Mouse (Mus musculus): ENCODE data around the gene Ccs. TPM values are rescaled to one million over a fixed set of nuclear protein-coding genes. Genes with fewer than 3 reads are reported as not detected.
"Not testable (repeated sequence)": the region's sequence is repeated elsewhere in the genome, so short reads cannot be mapped to it uniquely, and the experiment has no call there.

The Ccs gene
- total RNA-seq, 4 experiments from 2014 or later = 22.2 to 32.1 (median 28.6) TPM

DNA sequence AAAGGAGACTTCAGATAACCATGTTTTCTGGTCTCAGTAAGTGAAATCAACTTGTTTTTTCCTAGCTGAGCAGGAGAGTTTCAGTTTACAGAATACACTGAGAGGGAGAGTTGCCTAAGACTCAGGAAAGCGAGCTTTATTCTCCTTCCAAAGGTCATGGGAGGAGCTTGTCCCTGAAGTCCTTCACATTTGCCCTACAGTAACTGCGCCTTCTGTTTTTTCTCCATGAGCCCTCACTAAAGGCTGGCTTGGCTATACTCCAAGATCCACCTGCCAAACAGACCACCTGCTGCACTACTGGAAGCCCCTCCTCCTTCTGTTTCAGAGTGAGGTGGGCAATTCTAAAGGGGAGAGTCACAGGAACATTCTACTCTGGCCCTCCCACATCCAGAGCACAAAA lies 3.0 kb downstream of the Ccs start:
- DNase-seq (ENCODE audit: low spot score) = no peak

DNA sequence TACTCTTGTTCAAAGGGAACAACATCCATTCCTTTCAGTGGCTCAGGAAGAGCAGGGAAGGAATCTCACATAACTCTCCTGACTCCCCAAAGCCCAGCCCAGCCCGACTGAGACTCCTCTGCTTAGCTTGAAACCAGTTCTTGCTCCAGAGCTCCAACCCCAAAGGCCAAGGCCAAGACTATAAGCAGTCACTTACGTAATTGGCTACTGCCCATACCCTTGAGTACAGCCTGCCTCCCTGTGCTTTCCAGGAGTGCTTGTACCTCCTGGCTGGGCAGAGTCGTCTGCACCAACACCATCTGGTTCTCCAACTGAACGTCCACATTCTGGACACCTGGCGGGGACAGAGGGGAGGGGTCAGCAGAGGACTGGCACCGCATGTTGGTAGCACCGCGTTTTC lies 5.2 kb downstream of the Ccs start:
- no peak for DNase-seq (ENCODE audit: low spot score)

DNA sequence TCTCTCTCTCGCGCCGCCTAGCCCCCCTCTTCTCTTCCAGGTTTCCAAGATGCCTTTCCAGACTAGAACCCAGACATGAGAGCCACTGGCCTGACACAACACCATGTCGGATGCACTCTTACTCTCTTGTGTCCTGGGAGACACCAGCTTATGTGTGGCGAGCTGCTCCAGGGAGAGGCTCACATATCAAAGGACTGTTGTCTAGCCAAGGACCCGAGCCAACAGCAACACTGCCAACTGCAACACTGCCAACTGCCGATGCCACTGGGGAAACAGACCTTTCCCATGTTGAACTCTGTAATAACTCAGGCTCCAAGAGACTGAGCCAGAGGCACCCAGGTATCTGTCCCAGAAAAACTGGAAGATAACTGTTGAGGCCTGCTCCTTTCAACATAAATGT lies 10.0 kb downstream of the Ccs start:
- DNase-seq (ENCODE audit: low spot score) = peak; percentile 69

DNA sequence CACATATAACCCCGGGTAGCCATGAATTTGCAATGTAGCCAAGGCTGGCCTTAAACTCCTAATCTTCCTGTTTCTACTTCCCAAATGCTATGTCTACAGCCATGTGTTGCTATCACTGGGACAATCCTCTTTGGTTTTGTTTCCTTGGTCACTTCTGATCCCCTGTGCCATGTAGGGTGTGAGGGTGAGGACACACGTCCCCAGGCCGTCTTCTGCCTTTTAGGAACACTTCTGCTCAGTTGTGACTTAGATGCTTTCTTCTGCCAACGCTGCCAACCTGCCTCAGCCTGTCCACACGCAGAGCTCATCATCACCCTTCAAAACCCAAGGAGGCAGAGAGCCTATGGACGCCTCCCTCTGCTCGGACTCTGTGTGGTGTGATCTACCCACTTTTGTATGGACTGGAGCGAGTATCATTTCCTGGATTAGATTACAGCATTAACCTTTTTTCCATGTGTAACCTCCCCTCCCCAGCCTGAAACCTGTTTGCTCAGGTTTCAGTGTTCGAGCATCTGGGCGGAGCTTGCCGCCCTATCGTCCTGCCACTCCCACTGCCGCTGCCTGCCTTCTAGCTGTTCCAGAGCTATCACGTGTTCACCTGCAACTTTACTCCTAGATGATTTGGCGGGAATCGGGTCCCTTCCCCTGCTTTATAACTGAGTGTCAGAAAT lies 10.6 kb downstream of the Ccs start:
- no peak for DNase-seq (ENCODE audit: low spot score)

DNA sequence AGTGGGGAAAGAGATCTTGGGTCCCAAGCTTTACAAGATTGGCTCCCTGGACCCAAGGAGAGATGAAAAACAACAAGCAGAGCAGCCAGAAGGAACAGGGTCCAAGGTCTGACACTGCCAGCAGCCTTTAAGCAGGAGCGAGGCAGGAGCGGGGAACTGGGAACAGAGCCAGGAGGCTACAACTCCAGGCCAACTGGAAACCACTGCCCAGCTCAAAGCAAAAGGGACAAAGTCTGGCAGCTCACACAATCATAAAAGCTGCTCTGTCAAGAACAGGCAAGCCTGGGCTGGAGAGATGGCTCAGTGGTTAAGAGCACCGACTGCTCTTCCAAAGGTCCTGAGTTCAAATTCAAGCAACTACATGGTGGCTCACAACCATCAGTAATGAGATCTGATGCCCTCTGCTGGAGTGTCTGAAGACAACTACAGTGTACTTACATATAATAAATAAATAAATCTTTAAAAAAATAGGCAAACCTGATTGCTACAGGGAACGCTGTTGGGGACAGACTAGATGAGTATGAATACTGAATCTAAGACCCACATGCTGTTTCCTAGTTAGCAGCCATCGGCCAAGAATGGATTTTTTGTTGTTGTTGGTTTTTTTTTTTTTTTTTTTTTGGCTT lies 18.3 kb downstream of the Ccs start:
- peak; percentile 78 for DNase-seq (ENCODE audit: low spot score)

DNA sequence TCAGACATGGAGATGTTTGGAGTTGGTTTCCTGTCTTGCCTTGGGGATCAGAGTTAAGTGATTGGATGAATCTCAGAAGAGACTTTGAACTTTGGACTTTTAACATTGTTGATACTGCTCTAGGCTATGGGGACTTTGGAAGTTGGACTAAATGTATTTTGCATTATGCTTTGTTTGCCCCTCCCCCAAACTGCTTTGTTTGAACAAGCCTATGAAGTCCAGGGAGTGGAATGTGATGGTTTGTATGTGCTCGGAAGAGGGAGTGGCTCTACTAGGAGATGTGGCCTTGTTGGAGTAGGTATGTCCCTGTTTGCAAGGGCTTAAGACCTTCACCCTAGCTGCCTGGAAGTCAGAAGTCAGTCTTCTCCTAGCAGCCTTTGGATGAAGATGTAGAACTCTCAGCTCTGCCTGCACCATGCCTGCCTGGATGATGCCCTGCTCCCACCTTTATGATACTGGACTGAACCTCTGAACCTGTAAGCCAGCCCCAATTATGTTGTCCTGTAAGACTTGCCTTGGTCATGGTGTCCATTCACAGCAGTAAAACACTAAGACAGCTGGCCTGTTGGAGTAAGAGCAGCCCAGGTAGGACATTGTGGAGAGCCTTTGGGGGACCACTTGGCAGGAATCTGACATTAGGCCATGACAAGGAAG lies 21.8 kb downstream of the Ccs start:
- no peak for DNase-seq (ENCODE audit: low spot score)

DNA sequence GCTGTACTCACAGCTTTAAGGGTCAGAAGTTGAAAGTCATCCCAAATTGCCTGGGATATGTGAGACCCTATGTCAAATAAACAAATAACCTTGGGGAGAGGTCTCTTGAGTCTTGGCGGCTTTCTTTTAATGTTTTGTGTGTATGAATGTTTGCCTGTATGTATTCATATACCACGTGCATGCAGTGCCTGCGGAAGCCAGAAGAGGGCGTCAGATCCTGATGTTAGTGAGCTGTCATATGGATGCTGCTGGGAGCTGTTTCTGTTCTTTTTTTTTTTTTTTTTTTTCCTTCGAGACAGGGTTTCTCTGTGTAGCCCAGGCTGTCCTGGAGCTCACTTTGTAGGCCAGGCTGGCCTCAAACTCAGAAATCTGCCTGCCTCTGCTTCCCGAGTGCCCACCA lies 26.1 kb downstream of the Ccs start:
- DNase-seq (ENCODE audit: low spot score) = no peak

DNA sequence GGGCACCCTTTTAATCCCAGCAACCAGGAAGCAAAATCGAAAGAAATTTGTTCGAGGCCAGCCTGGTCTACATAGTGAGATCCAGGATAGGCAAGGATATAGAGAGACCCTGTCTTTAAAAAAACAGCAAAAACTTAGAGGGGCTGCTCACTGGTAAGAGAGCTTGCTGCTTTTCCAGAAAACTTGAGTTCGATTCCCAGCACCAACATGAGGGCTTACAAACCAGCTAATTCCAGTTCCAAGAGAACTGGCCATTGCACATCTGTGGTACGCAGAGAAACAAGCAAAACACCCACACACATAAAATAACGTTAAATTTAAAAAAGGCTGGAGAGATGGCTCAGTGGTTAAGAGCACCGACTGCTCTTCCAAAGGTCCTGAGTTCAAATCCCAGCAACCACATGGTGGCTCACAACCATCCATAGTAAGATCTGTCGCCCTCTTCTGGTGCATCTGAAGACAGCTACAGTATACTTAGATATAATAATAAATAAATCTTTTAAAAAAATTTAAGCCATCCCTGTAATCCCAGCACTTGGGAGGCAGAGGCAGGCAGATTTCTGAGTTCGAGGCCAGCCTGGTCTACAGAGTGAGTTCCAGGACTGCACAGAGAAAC lies 26.7 kb downstream of the Ccs start:
- not testable (repeated sequence) for DNase-seq (ENCODE audit: low spot score)

DNA sequence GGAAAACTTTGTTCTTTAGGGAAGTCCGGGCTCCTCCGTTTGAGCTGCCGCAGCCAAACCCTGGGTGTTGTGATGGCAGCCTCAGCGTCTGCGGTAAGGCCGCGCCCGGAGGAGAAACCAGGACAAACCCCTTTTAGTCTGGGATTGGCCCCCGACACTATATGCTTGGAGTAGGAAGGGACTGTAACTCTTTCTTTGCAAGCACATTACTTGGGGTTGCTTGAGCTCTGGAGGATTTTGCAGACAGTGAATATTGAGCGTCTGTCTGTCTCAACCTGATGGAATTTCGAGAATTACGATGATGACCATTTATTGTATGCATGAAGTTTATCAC lies 27.3 kb downstream of the Ccs start:
- no peak for DNase-seq (ENCODE audit: low spot score)

DNA sequence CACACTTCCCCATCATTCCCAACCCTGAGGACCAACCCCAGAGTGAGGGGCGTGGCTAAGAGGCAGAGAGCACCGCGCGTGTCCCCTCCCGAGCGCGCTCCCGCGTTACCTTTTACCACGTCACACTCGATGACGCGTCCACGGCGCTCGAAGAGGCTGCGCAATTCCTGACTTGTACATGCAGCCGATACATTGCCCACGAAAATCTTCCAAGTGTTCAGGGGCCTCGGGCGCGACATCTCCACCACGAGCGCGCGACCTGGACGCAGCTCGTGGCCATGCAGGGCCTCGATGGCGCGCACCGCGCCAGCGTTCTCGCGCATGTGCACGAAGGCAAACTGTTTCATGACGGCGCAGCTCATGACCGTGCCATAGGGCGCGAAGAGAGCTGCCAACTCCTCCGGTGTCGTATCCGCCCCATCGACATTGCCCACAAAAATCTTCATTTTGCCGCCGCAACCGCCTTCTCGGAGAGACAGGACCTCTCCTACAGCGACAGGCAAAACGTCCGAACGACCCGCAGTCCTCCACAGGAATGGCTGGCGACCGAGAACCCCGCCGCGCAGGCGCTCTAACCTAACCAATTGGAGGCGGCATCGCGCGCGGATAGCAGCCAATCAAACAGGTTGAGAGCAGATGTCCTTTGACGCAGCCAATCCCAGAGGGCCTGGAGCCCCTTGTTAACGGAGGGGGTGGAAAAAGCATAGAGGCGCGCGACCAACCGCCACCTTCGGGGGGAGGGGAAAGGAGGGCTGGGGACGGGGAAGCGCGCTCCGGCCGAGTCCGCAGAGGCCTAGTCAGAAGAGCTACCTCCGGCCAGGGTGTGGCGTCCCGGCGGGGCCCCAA lies 27.8 kb downstream of the Ccs start, which contains the start of the genes Gm21992 and Rbm14:
Gene Gm21992 (minus strand): TSS at position 550 of the 846 bp plus-strand sequence.
Gene Rbm14 (minus strand): TSS at position 572 of the 846 bp plus-strand sequence.
- peak; percentile 99 for DNase-seq (ENCODE audit: low spot score)

DNA sequence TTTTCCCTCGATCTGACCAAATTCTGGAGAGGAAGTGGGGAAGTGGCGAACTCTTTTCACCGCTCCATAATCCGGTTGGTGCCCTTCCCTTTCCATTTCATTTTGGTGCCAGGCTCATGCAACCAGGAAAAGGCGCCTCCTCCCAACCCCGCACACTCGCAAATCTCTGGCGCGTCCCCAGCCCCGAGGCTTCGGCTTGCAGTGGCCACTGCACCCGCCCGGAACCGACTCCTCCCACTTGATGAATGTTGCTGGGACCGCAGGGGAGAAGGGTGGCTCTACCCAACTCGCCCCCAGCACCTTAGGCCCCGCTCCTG lies 28.4 kb downstream of the Ccs start:
- DNase-seq (ENCODE audit: low spot score) = peak; percentile 20

DNA sequence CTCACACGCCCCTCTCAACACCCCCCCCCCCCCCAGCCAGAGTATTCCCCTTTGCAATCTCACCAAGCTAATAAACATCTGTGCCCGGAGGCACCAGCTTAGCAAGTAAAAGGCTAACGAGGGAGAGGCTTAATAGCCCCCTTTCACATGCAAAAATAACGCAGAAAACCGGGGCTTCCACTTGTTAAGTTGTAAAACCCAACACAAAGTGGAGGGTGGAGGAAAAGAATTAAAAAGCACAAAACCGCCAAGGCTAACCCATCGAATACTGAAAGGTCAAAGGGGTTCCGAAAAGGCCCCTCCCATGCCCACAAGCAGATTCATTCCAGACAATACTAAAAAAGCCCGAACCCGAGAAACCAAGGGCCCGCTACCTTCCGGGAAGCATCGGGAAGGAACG lies 28.8 kb downstream of the Ccs start:
- no peak for DNase-seq (ENCODE audit: low spot score)

DNA sequence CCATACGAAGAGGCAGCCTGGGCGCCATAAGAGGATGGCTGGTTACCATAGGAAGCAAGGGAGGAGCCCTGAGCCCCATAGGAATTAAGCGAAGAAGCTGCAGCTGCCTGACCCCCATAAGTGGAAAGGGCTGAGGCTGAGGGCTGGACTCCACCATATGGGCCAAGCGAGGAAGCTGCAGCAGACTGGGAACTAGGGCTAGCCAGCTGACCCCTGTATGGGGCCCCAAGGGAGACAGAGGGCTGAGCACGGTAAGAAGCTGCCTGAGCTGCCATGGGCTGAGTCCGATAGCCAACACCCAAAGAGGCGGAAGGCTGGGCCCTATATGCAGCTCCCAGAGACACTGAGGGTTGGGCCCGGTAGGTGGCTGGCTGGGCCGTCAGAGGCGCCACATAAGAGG lies 35.8 kb downstream of the Ccs start:
- DNase-seq (ENCODE audit: low spot score) = no peak

DNA sequence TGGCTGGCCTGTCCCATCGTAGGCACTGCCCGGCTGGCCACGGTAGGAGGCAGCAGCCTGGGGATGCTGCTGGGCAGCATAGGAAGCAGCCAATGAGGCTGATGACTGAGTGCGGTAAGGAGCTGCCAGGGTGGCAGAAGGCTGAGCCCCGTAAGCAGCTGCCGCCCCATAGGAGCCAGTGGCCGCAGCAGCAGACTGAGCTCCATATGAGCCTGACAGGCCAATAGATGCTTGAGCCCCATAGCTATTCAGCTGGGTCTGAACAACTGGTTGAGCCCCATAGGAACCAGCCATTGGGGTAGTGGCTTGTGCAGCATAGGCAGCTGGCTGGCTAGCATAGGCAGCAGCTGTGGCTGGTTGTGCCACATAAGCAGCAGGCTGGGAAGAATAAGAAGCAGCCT lies 36.4 kb downstream of the Ccs start:
- no peak for DNase-seq (ENCODE audit: low spot score)

DNA sequence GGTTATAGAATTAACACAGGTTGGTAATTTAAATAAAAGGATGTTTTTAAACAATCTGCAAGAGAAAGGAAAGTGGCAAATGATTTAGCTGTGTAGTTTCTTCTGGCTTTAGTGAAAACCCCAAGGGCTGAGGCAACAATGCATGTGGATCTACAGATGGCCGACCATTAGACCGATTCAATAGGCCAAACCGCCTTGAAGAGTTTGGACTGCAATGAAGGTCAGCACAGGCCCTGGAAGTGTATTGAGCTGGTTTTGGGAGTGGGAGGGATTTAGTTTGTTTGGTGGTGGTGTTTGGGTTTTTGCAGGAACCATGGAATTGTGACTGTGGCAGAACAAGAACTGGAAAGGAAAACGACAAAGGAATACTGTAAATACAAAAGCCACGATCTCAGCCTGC lies 40.0 kb downstream of the Ccs start:
- DNase-seq (ENCODE audit: low spot score) = no peak

DNA sequence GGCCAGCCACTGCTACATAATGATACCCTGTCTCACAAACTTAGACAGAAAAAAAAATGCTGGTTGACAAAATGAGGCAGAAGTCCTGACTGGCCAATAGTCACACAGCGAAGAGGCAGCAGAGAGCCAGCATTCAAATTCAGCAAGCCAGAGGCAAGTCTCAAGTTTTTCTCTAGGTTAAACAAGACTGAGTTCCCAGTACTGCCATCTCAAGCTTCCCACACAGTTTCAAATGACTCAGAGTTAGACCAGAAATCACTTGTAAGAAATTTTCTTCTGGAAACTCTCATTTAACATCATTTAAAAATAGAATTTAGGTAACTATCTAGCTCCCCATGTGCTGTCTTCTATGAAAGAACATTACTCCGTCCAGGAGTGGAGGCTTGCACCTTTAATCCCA lies 41.3 kb downstream of the Ccs start:
- DNase-seq (ENCODE audit: low spot score) = no peak

DNA sequence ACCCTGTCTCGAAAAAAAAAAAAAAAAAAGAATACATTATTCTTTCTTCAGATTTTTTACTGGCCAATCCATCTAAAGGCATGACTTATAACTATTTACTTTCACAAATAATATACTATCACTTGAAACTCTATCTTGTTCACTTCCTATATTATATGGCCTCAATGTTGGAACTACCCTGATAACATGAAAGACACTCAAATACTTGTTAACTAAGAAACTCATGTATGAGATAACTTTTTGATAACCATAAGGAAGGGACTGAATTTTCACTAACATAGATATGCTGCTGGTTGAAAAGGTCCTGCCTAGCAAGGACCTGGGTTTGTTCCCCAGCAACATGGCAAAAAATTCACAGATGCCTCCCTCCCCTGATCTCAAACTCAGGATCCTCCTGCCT lies 43.2 kb downstream of the Ccs start:
- no peak for DNase-seq (ENCODE audit: low spot score)

DNA sequence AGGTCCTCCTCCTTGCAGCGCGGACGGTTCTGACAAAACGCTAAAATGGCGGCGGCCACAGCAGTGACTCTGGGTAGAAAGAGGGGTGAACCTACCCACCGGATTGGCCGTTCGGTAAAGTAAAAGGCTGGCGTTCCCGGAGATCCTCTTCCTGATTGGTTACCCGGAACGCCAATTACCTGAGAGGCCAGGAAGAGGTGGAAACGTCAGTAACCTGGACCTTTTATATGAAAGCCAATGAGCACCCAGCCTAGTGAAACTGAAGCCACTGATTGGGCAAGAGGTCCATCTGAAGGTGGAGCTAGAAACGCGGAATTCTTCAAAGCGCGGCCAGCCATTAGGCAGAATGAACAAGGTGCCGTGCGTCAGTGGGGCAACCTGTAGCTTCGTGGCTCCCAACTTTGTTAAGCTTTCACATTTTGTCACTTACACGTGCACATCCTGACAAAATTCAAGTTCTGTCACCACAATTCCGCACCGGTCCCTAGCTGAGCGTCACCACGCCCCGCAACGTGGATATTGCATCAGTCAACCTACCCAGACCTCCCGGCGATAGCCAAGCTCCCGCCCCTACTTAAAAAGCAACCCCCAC lies 45.2 kb downstream of the Ccs start, which contains the start of gene Rbm4:
Gene Rbm4 (minus strand): TSS at position 71 of the 592 bp plus-strand sequence.
- peak; percentile 100 for DNase-seq (ENCODE audit: low spot score)

DNA sequence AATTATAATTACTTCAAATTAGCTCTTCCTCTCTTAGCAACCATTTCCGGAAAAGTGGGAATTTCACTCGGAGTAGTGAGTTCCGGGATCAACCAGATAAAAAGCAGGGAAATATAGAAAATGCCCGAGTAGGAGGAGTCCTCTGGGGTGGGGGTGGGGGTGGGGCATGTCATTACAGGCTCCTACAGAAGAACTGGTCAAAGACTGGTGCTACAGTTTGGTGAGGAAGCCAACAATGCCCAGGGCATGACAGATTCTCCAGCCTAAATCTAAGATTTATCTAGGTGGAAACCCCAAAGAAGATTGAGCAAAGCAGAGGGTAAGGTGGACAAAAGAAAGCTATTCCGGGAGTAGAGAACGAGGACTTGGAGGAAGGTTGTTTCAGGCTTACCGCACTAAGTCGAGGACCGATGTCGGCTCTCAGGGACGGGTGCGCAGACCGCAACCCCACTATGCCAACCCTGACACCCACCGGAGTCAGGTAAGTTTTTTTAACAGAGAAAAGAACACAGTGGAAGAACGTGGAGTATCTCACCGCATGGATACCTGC lies 45.8 kb downstream of the Ccs start:
- no peak for DNase-seq (ENCODE audit: low spot score)

DNA sequence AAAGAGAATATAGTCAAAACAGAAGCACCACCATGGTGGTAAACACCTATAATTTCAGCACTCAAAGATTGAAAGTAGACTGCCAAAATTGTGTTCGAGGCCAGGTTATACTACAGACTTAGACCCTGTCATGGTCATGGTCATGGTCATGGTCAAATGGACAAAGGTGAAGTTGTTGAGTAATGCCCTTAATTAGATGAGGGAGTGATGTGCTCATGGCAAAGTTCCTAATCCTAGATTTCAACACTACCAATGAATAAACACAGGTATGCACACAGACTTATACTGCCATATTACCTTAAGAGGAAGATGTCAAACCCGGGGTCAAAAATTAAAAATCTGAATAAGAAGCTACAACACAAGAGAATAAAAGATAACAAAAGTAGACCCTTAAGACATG lies 52.8 kb downstream of the Ccs start:
- DNase-seq (ENCODE audit: low spot score) = no peak

DNA sequence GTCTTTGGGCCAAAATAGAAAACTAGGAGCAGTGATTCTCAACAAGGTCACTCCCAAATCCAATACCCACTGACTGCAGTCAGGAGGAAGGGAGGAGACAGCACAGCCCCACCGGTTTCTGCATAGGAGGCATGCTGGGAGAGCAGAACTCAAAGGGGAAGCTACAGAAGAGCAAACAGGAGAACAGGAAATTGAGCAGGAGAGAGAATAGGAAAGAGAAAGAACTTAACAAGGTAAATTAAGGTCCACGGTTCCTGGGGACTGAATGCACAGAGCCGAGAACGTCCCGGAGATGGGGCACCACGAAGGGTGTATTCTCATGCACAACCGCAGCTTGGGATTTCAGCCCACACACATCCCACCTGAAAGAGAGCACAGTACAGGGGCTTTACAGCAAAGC lies 53.9 kb downstream of the Ccs start:
- no peak for DNase-seq (ENCODE audit: low spot score)
